Mouse (Mus musculus) thymus, adult 2 months (tissue): Measurements from ENCODE around the gene Vmn2r58. TPM values are rescaled to one million over a fixed set of nuclear protein-coding genes. Genes with fewer than 3 reads are reported as not detected.
"Not testable (repeated sequence)": the region's sequence is repeated elsewhere in the genome, so short reads cannot be mapped to it uniquely, and the experiment has no call there.

Source experiments
- DNase-seq: peaks from one replicate; pipeline ENCODE4 v3.0.0; 2021
- H3K27ac ChIP-seq: fragments of 200-500 bp; 2 replicates; pipeline ENCODE4 v1.5.1; 2012; ENCODE audit warnings: low read length, control low read depth; ENCODE audit not compliant: control insufficient read depth, insufficient read depth
- H3K27me3 ChIP-seq: fragments of 200-500 bp; 2 replicates; pipeline ENCODE4 v1.6.1; 2012; ENCODE audit warnings: mild to moderate bottlenecking, low read length, moderate library complexity, mixed read lengths; ENCODE audit not compliant: control insufficient read depth, insufficient read depth
- H3K36me3 ChIP-seq: fragments of 200-500 bp; 2 replicates; pipeline ENCODE4 v1.6.1; 2012; ENCODE audit warnings: mild to moderate bottlenecking, low read length, moderate library complexity; ENCODE audit not compliant: control insufficient read depth, insufficient read depth
- H3K4me1 ChIP-seq: fragments of 200-500 bp; replicated peaks from 2 replicates; pipeline ENCODE4 v1.6.1; 2012; ENCODE audit warnings: low read length; ENCODE audit not compliant: control insufficient read depth, insufficient read depth
- H3K4me3 ChIP-seq: fragments of 200-500 bp; 2 replicates; pipeline ENCODE4 v1.5.1; 2012; ENCODE audit warnings: mild to moderate bottlenecking, low read length, control low read depth, moderate library complexity; ENCODE audit not compliant: control insufficient read depth, insufficient read depth
- WGBS: fragments of 180-500 bp; shearing (Covaris S2); methylation state at CpG from one replicate; pipeline ENCODE4 v1.1.7; 2018; 5-methylcytosine and 5-hydroxymethylcytosine counted together
- polyA plus RNA-seq: library from polyadenylated mRNA; depleted of rRNA; stranded (reverse); fragments of >200 nt; gene quantifications from 2 replicates; pipeline ENCODE4 v1.2.3, GENCODE M21; 2012; rRNA removed

The Vmn2r58 gene
- not detected in 2 replicates for polyA plus RNA-seq

GRCm38 (mm10) chr7:41872612-41873011 is at the start of gene Vmn2r58:
TSS of gene Vmn2r58 (minus strand) at chr7:41872712.
- H3K4me1 ChIP-seq, H3K4me3 ChIP-seq, H3K27me3 ChIP-seq, H3K36me3 ChIP-seq, DNase-seq, H3K27ac ChIP-seq: not testable (repeated sequence)
- 81% methylated on average over 5 of the region's 5 CpGs for WGBS

Other genes starting within 250 kb of the Vmn2r58 start
- 0.81 and 1.2 TPM in 2 replicates for gene Zfp788, start 239.5 kb downstream of the Vmn2r58 start, polyA plus RNA-seq
- gene Vmn2r59, start 186.3 kb upstream of the Vmn2r58 start, polyA plus RNA-seq = not detected in 2 replicates
- not detected in 2 replicates for gene Vmn2r60, start 235.1 kb upstream of the Vmn2r58 start, polyA plus RNA-seq